Mouse (Mus musculus) heart, embryonic 14.5 days (tissue): ENCODE measurements at regions not wholly inside any gene's neighbourhood (a gene's known extent, or its start where the extent isn't known, plus 50 kb on each side); places are given as distances from the start of the nearest gene placed in this dataset.
A peak's percentile ranks its signal among the peaks of the same experiment; 100 is the strongest.
"Not testable (repeated sequence)": the region's sequence is repeated elsewhere in the genome, so short reads cannot be mapped to it uniquely, and the experiment has no call there.

ENCODE experiments used
- ATAC-seq: fragments of 200-750 bp; cut with Nextera tagmentation; 2 replicates; pipeline ENCODE4 v1.8.0; 2017; ENCODE audit warnings: low read depth, moderate TSS enrichment; ENCODE audit not compliant: insufficient number of reproducible peaks, insufficient read depth, low FRiP score
- H3K27ac ChIP-seq, 2 experiments: fragments of 200-500 bp in 1 of 2; fragments of 300-500 bp in 1 of 2; sonication (generic) in 1 of 2; replicated peaks in 1 of 2; 2 replicates each; pipeline ENCODE4 v1.5.1; 2012 to 2014; ENCODE audit warnings: low read depth in 2 of 2, low read length in 2 of 2, control low read depth in 1 of 2, mild to moderate bottlenecking in 1 of 2, mixed read lengths in 1 of 2; ENCODE audit not compliant: control insufficient read depth in 1 of 2, insufficient read depth in 1 of 2
- H3K27me3 ChIP-seq: fragments of 300-500 bp; sonication (generic); 2 replicates; pipeline ENCODE4 v1.6.1; 2014; ENCODE audit warnings: mild to moderate bottlenecking, low read length, control low read depth; ENCODE audit not compliant: control insufficient read depth, insufficient read depth
- H3K36me3 ChIP-seq: fragments of 300-500 bp; sonication (generic); 2 replicates; pipeline ENCODE4 v1.6.1; 2014; ENCODE audit warnings: mild to moderate bottlenecking, control low read depth, low read length, mixed read lengths; ENCODE audit not compliant: control insufficient read depth, insufficient read depth
- H3K4me1 ChIP-seq, 2 experiments: fragments of 200-500 bp in 1 of 2; fragments of 300-500 bp in 1 of 2; sonication (generic) in 1 of 2; 2 replicates each; pipeline ENCODE4 v1.6.1; 2012 to 2014; ENCODE audit warnings: low read length in 2 of 2, control low read depth in 1 of 2, mixed read lengths in 1 of 2; ENCODE audit not compliant: control insufficient read depth in 2 of 2, insufficient read depth in 2 of 2
- H3K4me2 ChIP-seq: fragments of 300-500 bp; sonication (generic); 2 replicates; pipeline ENCODE4 v1.6.1; 2014; ENCODE audit warnings: mild to moderate bottlenecking, low read length
- H3K4me3 ChIP-seq, 2 experiments: fragments of 200-500 bp in 1 of 2; fragments of 300-500 bp in 1 of 2; sonication (generic) in 1 of 2; 2 replicates each; pipeline ENCODE4 v1.5.1; 2012 to 2014; ENCODE audit warnings: low read length in 2 of 2, mild to moderate bottlenecking in 2 of 2, control low read depth in 1 of 2, low read depth in 1 of 2, moderate library complexity in 1 of 2; ENCODE audit not compliant: control insufficient read depth in 1 of 2, insufficient read depth in 1 of 2
- H3K9ac ChIP-seq: fragments of 300-500 bp; sonication (generic); 2 replicates; pipeline ENCODE4 v1.6.1; 2014; ENCODE audit warnings: mild to moderate bottlenecking, low read length
- H3K9me3 ChIP-seq: fragments of 300-500 bp; sonication (generic); 2 replicates; pipeline ENCODE4 v1.6.1; 2016; ENCODE audit warnings: low read length, control low read depth; ENCODE audit not compliant: control insufficient read depth
- WGBS: fragments of 180-500 bp; shearing (Covaris S2); extraction: QIAGEN DNeasy Blood & Tissue Kit; methylation state at CpG from one replicate; pipeline ENCODE4 v1.1.7; 2014; 5-methylcytosine and 5-hydroxymethylcytosine counted together

DNA sequence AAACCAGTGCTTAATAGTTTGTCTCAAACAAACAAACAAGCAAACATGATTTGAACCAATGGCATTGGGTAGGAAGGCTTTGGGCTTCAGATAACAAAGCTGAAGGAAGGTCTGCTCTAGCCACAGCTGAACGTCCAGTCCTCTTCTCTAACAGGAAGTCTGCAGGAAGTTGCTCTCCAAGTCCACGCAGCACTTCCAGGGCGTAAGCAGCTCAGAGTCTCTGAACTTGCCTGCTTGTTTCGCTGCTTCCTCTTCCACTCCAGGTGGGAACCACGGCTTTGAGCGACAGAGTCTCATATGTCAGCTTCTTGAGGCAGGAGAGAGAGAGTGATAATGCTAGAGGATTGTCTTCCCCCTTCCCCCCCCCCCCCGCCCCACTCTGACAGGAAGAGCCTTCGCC, 123.6 kb downstream of the Tnfrsf21 start:
- no peaks in the 10 kb centered on the region for H3K27me3 ChIP-seq
- no peaks in the 10 kb centered on the region for H3K36me3 ChIP-seq
- H3K9me3 ChIP-seq = no peaks in the 10 kb centered on the region
- H3K4me1 ChIP-seq = no peaks in the 10 kb centered on the region
- no peak overlapping the region for H3K4me3 ChIP-seq
- no peak overlapping the region for H3K27ac ChIP-seq
- 41% methylated on average over 8 of the region's 8 CpGs for WGBS
- H3K9ac ChIP-seq = no peak overlapping the region
- ATAC-seq = no peak
- peak overlapping the region; percentile 24; the same call in 1 of the 2 replicates for H3K4me2 ChIP-seq

DNA sequence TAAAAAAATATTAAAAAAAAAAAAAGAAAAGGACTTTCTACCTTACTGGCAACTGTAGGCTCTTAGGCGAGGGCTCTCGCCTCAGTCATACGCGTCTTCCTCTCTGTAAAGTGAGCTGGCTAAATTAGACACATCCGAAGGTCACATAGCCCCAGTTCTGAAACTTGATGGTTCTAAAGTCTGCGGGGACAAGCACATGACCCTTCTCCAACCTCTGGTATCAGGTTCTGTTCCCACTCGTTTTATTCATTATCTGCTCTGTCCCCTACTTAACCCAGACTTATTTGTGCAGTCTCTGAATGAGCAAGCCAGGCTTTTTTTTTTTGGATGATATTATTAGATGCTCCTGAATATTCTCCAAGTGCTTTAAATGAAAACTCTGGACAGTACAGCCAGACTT, 125.4 kb downstream of the Tnfrsf21 start:
- no peaks in the 10 kb centered on the region for H3K4me1 ChIP-seq
- no peaks in the 10 kb centered on the region for H3K27me3 ChIP-seq
- no peaks in the 10 kb centered on the region for H3K36me3 ChIP-seq
- ATAC-seq = no peak
- H3K27ac ChIP-seq = no peak overlapping the region
- H3K9me3 ChIP-seq = no peaks in the 10 kb centered on the region
- H3K9ac ChIP-seq = no peak overlapping the region
- no peak overlapping the region for H3K4me2 ChIP-seq
- H3K4me3 ChIP-seq = no peak overlapping the region
- 62% methylated on average over 7 of the region's 7 CpGs for WGBS

- Histone ChIP-seq H3K4me1 (peaks cover 5 to 9% of the 10 kb centered on the region in 2 experiments), H3K27me3 (no peaks in the 10 kb centered on the region), H3K4me2 (no peak overlapping the region), H3K9me3 (no peaks in the 10 kb centered on the region), H3K9ac (no peak overlapping the region), H3K36me3 (no peaks in the 10 kb centered on the region), H3K27ac (no peak overlapping the region), H3K4me3 (no peak overlapping the region)
- no peak for ATAC-seq
- WGBS = 71% methylated on average over 1 of the region's 1 CpGs
These were observed 124.4 kb upstream of the Adgrf1 start for GRCm38 (mm10) chr17:43145749-43146148.

GRCm38 (mm10) chr17:43147935-43148334, 122.2 kb upstream of the Adgrf1 start:
- H3K4me3 ChIP-seq = no peak overlapping the region
- 0% methylated on average over 3 of the region's 3 CpGs for WGBS
- no peak for ATAC-seq
- no peaks in the 10 kb centered on the region for H3K27me3 ChIP-seq
- no peak overlapping the region; a peak in 1 of 4 replicates for H3K27ac ChIP-seq
- no peaks in the 10 kb centered on the region for H3K9me3 ChIP-seq
- H3K36me3 ChIP-seq = no peaks in the 10 kb centered on the region
- peaks cover 5 to 9% of the 10 kb centered on the region in 2 experiments for H3K4me1 ChIP-seq
- no peak overlapping the region for H3K9ac ChIP-seq
- no peak overlapping the region for H3K4me2 ChIP-seq

DNA sequence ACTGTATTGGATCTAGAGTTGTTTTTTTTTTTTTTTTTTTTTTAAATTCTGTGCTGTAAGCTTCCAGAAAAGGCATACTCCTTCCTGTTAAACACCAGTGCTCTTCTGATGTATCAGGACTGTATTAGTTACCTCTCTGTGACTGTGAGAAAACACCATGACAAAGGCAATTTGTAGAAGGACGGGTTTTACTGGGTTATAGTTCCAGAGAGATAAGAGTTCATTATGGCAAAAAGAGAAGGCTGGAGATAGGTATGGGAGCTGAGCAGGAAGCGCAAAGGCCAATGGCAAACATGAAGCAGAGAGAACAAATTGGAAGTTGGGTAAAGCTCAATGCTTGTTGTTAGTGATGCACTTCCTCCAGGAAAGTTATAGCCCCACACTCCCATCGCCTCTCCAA, 117.5 kb upstream of the Adgrf1 start:
- 73% methylated on average over 3 of the region's 3 CpGs for WGBS
- Histone ChIP-seq H3K27me3 (no peaks in the 10 kb centered on the region), H3K36me3 (no peaks in the 10 kb centered on the region), H3K4me2 (no peak overlapping the region), H3K4me1 (peaks cover 5 to 9% of the 10 kb centered on the region in 2 experiments), H3K4me3 (no peak overlapping the region), H3K9ac (no peak overlapping the region), H3K27ac (no peak overlapping the region), H3K9me3 (no peaks in the 10 kb centered on the region)
- no peak for ATAC-seq

DNA sequence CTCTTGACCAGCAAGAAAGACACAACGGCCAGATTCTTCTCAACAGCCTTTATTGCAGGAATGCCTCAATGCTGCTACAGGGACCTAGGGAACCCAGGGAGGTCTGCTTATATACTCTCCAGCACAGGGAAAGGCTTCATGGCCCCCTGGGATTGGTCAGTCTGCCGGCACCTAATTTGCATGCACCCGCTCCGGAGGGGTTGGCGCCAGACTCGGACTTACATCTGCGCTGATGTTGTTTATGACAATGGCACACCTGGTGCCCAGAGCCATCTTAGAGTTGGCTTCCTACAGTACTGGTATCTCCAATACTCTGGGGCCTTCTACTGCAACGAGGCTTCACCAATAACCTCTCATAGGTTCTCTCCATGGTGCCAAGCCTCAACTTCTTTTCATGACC, 114.9 kb upstream of the Adgrf1 start:
- H3K4me1 ChIP-seq, H3K9ac ChIP-seq, H3K9me3 ChIP-seq, H3K4me2 ChIP-seq, H3K27me3 ChIP-seq, H3K4me3 ChIP-seq, H3K36me3 ChIP-seq, H3K27ac ChIP-seq, ATAC-seq: not testable (repeated sequence)
- 89% methylated on average over 8 of the region's 8 CpGs for WGBS

DNA sequence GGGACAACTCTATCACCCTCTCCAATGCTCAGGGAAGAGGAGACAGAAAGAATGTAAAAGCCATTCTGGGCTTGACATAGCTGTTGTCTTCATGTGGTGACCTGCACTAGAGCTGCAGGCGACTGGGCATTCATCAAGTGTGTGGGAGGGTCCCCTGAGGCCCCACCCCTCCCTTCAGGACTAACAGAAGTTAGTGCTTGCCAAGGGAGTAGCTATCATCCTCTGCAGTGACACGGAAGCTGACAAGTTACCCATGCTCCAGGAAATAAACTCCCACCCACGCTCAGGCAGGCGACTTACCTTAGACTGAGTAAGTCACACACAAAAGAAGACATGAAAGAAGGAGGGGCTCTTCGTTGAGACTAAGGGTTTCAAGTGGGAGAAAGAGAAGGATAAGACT, 114.0 kb upstream of the Adgrf1 start:
- ATAC-seq = no peak
- Histone ChIP-seq H3K9ac (no peak overlapping the region), H3K27me3 (no peaks in the 10 kb centered on the region), H3K4me2 (no peak overlapping the region), H3K36me3 (no peaks in the 10 kb centered on the region), H3K9me3 (no peaks in the 10 kb centered on the region), H3K4me1 (peaks cover 3 to 10% of the 10 kb centered on the region in 2 experiments; a peak in 3 of 4 replicates), H3K27ac (no peak overlapping the region), H3K4me3 (no peak overlapping the region)
- WGBS = 58% methylated on average over 5 of the region's 5 CpGs

DNA sequence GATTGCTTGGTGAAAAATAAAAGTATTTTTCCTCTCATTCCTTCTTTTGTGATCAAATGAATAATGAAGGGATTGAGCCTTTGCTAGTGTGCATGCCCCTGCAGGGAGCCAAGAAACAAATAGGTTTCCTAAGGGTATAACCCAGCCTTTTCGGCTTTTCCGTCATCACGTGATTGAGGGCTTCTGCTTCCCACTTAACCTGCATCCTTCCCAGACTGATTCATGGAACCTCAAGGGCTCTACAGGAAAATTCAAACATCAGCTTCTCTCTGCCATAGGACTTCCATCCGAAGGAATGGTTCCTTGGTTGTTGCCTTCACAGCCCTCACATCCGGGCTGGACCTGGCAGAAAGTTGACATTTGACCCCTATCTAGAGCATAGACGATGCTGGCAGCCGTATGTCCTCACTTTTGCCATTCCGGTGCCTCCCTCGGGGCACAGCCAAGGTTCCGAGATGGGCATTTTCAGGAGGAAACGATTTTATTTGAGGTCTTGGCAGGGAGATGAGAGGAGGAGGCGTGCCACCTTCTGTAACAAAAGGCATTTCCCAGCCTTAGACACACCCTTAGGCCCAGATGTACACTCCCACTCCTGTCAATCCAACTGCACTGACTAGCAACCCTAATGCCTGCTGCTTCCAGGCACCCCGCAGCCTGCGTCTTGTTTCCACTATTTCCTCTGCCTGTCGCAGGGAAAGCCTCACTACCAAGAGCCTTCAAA, 112.2 kb upstream of the Adgrf1 start:
- Histone ChIP-seq H3K36me3 (no peaks in the 10 kb centered on the region), H3K27me3 (no peaks in the 10 kb centered on the region), H3K4me2 (peak overlapping the region; percentile 44), H3K9ac (no peak overlapping the region), H3K4me3 (no peak overlapping the region), H3K4me1 (peaks cover 3 to 10% of the 10 kb centered on the region in 2 experiments; a peak in 3 of 4 replicates), H3K27ac (no peak overlapping the region), H3K9me3 (no peaks in the 10 kb centered on the region)
- WGBS = 44% methylated on average over 15 of the region's 15 CpGs
- ATAC-seq = no peak
